Mouse (Mus musculus) stomach, embryonic 15.5 days (tissue): ENCODE measurements around the gene Ajm1. TPM values are rescaled to one million over a fixed set of nuclear protein-coding genes. Genes with fewer than 3 reads are reported as not detected.

ENCODE experiments used
- ATAC-seq: fragments of 200-750 bp; cut with Nextera tagmentation; 2 replicates; pipeline ENCODE4 v1.8.0; 2017; ENCODE audit warnings: low read depth, moderate number of reproducible peaks, moderate TSS enrichment; ENCODE audit not compliant: insufficient read depth, low FRiP score
- H3K27ac ChIP-seq: fragments of 300-500 bp; sonication (generic); 2 replicates; pipeline ENCODE4 v1.5.1; 2015; ENCODE audit warnings: mild to moderate bottlenecking, inconsistent platforms
- H3K27me3 ChIP-seq: fragments of 300-500 bp; sonication (generic); replicated peaks from 2 replicates; pipeline ENCODE4 v1.6.1; 2015; ENCODE audit warnings: inconsistent platforms
- H3K36me3 ChIP-seq: fragments of 300-500 bp; sonication (generic); 2 replicates; pipeline ENCODE4 v1.6.1; 2015; ENCODE audit warnings: inconsistent platforms
- H3K4me1 ChIP-seq: fragments of 300-500 bp; sonication (generic); 2 replicates; pipeline ENCODE4 v1.6.1; 2015; ENCODE audit warnings: inconsistent platforms
- H3K4me2 ChIP-seq: fragments of 300-500 bp; sonication (generic); 2 replicates; pipeline ENCODE4 v1.6.1; 2015; ENCODE audit warnings: mild to moderate bottlenecking, inconsistent platforms
- H3K4me3 ChIP-seq: fragments of 300-500 bp; sonication (generic); replicated peaks from 2 replicates; pipeline ENCODE4 v1.5.1; 2015; ENCODE audit warnings: inconsistent platforms
- H3K9ac ChIP-seq: fragments of 300-500 bp; sonication (generic); 2 replicates; pipeline ENCODE4 v1.6.1; 2015; ENCODE audit warnings: inconsistent platforms
- H3K9me3 ChIP-seq: fragments of 300-500 bp; sonication (generic); 2 replicates; pipeline ENCODE4 v1.6.1; 2016; ENCODE audit warnings: inconsistent platforms
- WGBS: fragments of 180-500 bp; shearing (Covaris S2); methylation state at CpG from one replicate; pipeline ENCODE4 v1.1.7; 2015; 5-methylcytosine and 5-hydroxymethylcytosine counted together
- polyA plus RNA-seq: library from polyadenylated mRNA; unstranded; fragments of >200 nt; fragmentation: Nextera tagmentation; extraction: Ambion mirVana; gene quantifications from 2 replicates; pipeline ENCODE4 v1.2.1, GENCODE M21; 2015

Gene Ajm1
- polyA plus RNA-seq, 1 experiment from 2014 or later = 1.0 TPM

GRCm38 (mm10) chr2:25602526-25602925, 21.0 kb upstream of the Ajm1 start:
- 91% methylated on average over 5 of the region's 5 CpGs for WGBS
- Histone ChIP-seq H3K9me3 (no peaks in the 10 kb centered on the region), H3K27me3 (no peaks in the 10 kb centered on the region), H3K4me3 (no peak overlapping the region), H3K4me2 (no peak overlapping the region), H3K4me1 (peaks cover 10% of the 10 kb centered on the region), H3K9ac (no peak overlapping the region), H3K27ac (no peak overlapping the region), H3K36me3 (peaks cover 48% of the 10 kb centered on the region)
- ATAC-seq = no peak

DNA sequence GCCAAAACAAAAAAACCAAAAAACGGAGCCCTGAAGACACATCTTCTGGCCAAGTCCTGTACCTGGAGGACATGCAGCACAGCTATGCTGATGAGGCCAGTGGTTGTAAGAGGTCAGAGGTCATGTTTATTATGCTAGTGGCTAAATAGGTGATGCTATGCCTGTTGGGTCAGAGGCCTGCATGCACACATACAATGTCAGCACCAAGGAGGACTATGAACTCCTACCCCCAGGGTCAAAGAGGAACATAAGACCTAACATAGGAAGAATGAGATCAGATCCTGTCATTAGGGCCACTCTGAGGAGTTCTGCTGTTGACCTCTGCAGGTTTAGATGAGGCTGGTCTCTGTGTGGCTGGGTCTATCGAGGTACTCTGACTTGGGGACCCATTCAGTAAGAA, 18.5 kb upstream of the Ajm1 start:
- Histone ChIP-seq H3K27ac (no peak overlapping the region), H3K9ac (no peak overlapping the region), H3K4me3 (no peak overlapping the region), H3K36me3 (peaks cover 64% of the 10 kb centered on the region), H3K4me2 (no peak overlapping the region), H3K4me1 (no peaks in the 10 kb centered on the region), H3K27me3 (no peaks in the 10 kb centered on the region), H3K9me3 (no peaks in the 10 kb centered on the region)
- WGBS = 83% methylated on average over 2 of the region's 2 CpGs
- ATAC-seq = no peak

DNA sequence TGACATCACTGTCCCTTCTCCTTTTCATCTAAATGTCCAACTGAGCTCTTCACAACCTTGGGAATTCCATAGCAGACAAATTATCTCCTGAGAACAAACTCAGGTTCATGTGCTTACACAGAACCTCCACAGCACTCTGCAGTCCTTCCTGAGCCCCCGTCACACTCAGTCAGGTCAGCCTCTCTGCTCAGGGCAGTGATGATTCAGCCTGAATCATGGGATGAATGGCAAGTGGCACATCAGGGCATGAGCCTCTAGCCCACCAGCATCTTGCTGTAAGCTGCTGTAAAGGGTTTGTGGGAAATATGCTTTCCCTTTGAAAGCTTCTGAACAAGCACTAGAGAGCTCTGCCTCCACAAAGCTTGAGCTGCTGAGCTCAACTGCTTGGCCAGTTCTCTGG, 17.2 kb upstream of the Ajm1 start:
- Histone ChIP-seq H3K27ac (no peak overlapping the region), H3K9ac (no peak overlapping the region), H3K4me3 (no peak overlapping the region), H3K4me2 (no peak overlapping the region), H3K36me3 (peaks cover 71% of the 10 kb centered on the region), H3K4me1 (no peaks in the 10 kb centered on the region), H3K9me3 (no peaks in the 10 kb centered on the region), H3K27me3 (no peaks in the 10 kb centered on the region)
- 97% methylated on average over 1 of the region's 1 CpGs for WGBS
- no peak for ATAC-seq

GRCm38 (mm10) chr2:25596765-25597510, 15.4 kb upstream of the Ajm1 start:
- peaks cover 78% of the 10 kb centered on the region for H3K36me3 ChIP-seq
- H3K27me3 ChIP-seq = no peaks in the 10 kb centered on the region
- no peak overlapping the region for H3K4me2 ChIP-seq
- no peak for ATAC-seq
- H3K27ac ChIP-seq = no peak overlapping the region
- 96% methylated on average over 5 of the region's 5 CpGs for WGBS
- H3K9me3 ChIP-seq = no peaks in the 10 kb centered on the region
- no peaks in the 10 kb centered on the region for H3K4me1 ChIP-seq
- no peak overlapping the region for H3K9ac ChIP-seq
- H3K4me3 ChIP-seq = no peak overlapping the region

GRCm38 (mm10) chr2:25591863-25592262, 10.3 kb upstream of the Ajm1 start:
- 78% methylated on average over 2 of the region's 2 CpGs for WGBS
- no peak overlapping the region for H3K4me2 ChIP-seq
- H3K27ac ChIP-seq = no peak overlapping the region
- peaks cover 75% of the 10 kb centered on the region for H3K36me3 ChIP-seq
- H3K9me3 ChIP-seq = no peaks in the 10 kb centered on the region
- no peak overlapping the region for H3K4me3 ChIP-seq
- no peak for ATAC-seq
- H3K4me1 ChIP-seq = no peaks in the 10 kb centered on the region
- H3K9ac ChIP-seq = no peak overlapping the region
- H3K27me3 ChIP-seq = no peaks in the 10 kb centered on the region

- Histone ChIP-seq H3K4me1 (no peaks in the 10 kb centered on the region), H3K9ac (no peak overlapping the region), H3K27me3 (no peaks in the 10 kb centered on the region), H3K4me3 (no peak overlapping the region), H3K4me2 (no peak overlapping the region), H3K27ac (no peak overlapping the region), H3K9me3 (no peaks in the 10 kb centered on the region), H3K36me3 (peaks cover 63% of the 10 kb centered on the region)
- WGBS = 94% methylated on average over 8 of the region's 8 CpGs
- no peak for ATAC-seq
These were observed 6.8 kb upstream of the Ajm1 start for GRCm38 (mm10) chr2:25588227-25588907.

GRCm38 (mm10) chr2:25587290-25587689, 5.7 kb upstream of the Ajm1 start:
- H3K4me2 ChIP-seq = no peak overlapping the region
- H3K36me3 ChIP-seq = peaks cover 58% of the 10 kb centered on the region
- no peaks in the 10 kb centered on the region for H3K9me3 ChIP-seq
- ATAC-seq = no peak
- H3K27me3 ChIP-seq = no peaks in the 10 kb centered on the region
- H3K27ac ChIP-seq = no peak overlapping the region
- 93% methylated on average over 8 of the region's 8 CpGs for WGBS
- no peak overlapping the region for H3K4me3 ChIP-seq
- H3K4me1 ChIP-seq = peaks cover 10% of the 10 kb centered on the region
- H3K9ac ChIP-seq = no peak overlapping the region

- ATAC-seq = no peak
- H3K36me3 ChIP-seq = peaks cover 47% of the 10 kb centered on the region
- 68% methylated on average over 3 of the region's 3 CpGs for WGBS
These were observed 4.0 kb upstream of the Ajm1 start for GRCm38 (mm10) chr2:25585601-25586000.

DNA sequence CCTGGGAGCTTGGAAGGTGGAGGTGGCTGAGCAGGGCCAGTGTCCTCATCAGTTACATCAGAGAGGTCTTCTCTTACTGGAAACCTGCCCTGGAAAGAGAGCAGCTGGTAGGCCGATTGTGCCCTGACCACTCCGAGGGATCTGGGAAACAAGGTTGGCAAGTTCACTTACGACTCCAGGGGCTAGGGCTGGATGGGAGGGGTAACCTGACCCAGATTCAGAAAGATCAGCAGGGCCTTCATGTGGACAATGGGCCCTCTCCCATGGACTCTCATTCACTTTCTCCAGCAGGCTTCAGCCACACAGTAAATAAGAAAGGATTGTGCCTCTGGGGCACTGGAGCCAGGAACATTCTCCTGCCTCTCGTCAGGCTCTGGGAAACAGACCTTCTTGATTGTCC, 3.3 kb upstream of the Ajm1 start:
- H3K4me1 ChIP-seq = peaks cover 26% of the 10 kb centered on the region
- H3K27me3 ChIP-seq = peaks cover 15% of the 10 kb centered on the region
- WGBS = 80% methylated on average over 4 of the region's 4 CpGs
- H3K4me2 ChIP-seq = no peak overlapping the region
- no peak for ATAC-seq
- no peak overlapping the region for H3K27ac ChIP-seq
- no peak overlapping the region for H3K9ac ChIP-seq
- H3K36me3 ChIP-seq = peaks cover 40% of the 10 kb centered on the region
- no peak overlapping the region for H3K4me3 ChIP-seq
- no peaks in the 10 kb centered on the region for H3K9me3 ChIP-seq

More at GRCm38 (mm10) chr2:25585601-25586000, 4.0 kb upstream of the Ajm1 start:
- Histone ChIP-seq H3K4me2 (no peak overlapping the region), H3K9me3 (no peaks in the 10 kb centered on the region), H3K4me1 (peaks cover 21% of the 10 kb centered on the region), H3K9ac (no peak overlapping the region), H3K4me3 (no peak overlapping the region), H3K27ac (no peak overlapping the region), H3K27me3 (peaks cover 8% of the 10 kb centered on the region)

GRCm38 (mm10) chr2:25584152-25584551, 2.6 kb upstream of the Ajm1 start:
- Histone ChIP-seq H3K36me3 (peaks cover 38% of the 10 kb centered on the region), H3K9me3 (no peaks in the 10 kb centered on the region), H3K4me2 (no peak overlapping the region)

GRCm38 (mm10) chr2:25583571-25583970, 2.0 kb upstream of the Ajm1 start:
- Histone ChIP-seq H3K4me3 (no peak overlapping the region), H3K4me1 (peaks cover 37% of the 10 kb centered on the region), H3K27ac (no peak overlapping the region), H3K9ac (no peak overlapping the region), H3K27me3 (peaks cover 28% of the 10 kb centered on the region), H3K9me3 (no peaks in the 10 kb centered on the region), H3K4me2 (no peak overlapping the region), H3K36me3 (peaks cover 37% of the 10 kb centered on the region)
- 62% methylated on average over 4 of the region's 4 CpGs for WGBS
- no peak for ATAC-seq

More at GRCm38 (mm10) chr2:25584152-25584551, 2.6 kb upstream of the Ajm1 start:
- no peak overlapping the region for H3K4me3 ChIP-seq
- WGBS = 77% methylated on average over 3 of the region's 3 CpGs
- no peak overlapping the region for H3K27ac ChIP-seq
- H3K4me1 ChIP-seq = peaks cover 33% of the 10 kb centered on the region
- peaks cover 22% of the 10 kb centered on the region for H3K27me3 ChIP-seq
- no peak overlapping the region for H3K9ac ChIP-seq
- no peak for ATAC-seq

GRCm38 (mm10) chr2:25583120-25583481, 1.5 kb upstream of the Ajm1 start:
- Histone ChIP-seq H3K36me3 (peaks cover 33% of the 10 kb centered on the region), H3K4me3 (no peak overlapping the region), H3K9me3 (no peaks in the 10 kb centered on the region), H3K4me2 (no peak overlapping the region), H3K27me3 (peaks cover 33% of the 10 kb centered on the region), H3K27ac (no peak overlapping the region), H3K4me1 (peaks cover 42% of the 10 kb centered on the region), H3K9ac (no peak overlapping the region)
- WGBS = 73% methylated on average over 6 of the region's 6 CpGs
- ATAC-seq = no peak
